Mouse (Mus musculus) hindbrain, postnatal 0 days (tissue): ENCODE results near the gene Exoc3l2. TPM values are rescaled to one million over a fixed set of nuclear protein-coding genes. Genes with fewer than 3 reads are reported as not detected.
"Not testable (repeated sequence)": the region's sequence is repeated elsewhere in the genome, so short reads cannot be mapped to it uniquely, and the experiment has no call there.

Source experiments
- ATAC-seq: fragments of 200-750 bp; cut with Nextera tagmentation; 2 replicates; pipeline ENCODE4 v1.8.0; 2017; ENCODE audit warnings: mild to moderate bottlenecking, moderate TSS enrichment, moderate library complexity
- DNase-seq: peaks from one replicate; pipeline ENCODE4 v3.0.0-alpha.2; 2015; ENCODE audit warnings: low spot score
- H3K27ac ChIP-seq: fragments of 300-500 bp; sonication (generic); 2 replicates; pipeline ENCODE4 v1.5.1; 2014; ENCODE audit warnings: mild to moderate bottlenecking
- H3K27me3 ChIP-seq: fragments of 300-500 bp; sonication (generic); 2 replicates; pipeline ENCODE4 v1.6.1; 2014; ENCODE audit warnings: low read length, mixed read lengths; ENCODE audit not compliant: insufficient read depth
- H3K36me3 ChIP-seq: fragments of 300-500 bp; sonication (generic); 2 replicates; pipeline ENCODE4 v1.6.1; 2014; ENCODE audit warnings: low read length, mixed read lengths; ENCODE audit not compliant: insufficient read depth
- H3K4me1 ChIP-seq: fragments of 300-500 bp; sonication (generic); 2 replicates; pipeline ENCODE4 v1.6.1; 2014; ENCODE audit warnings: antibody characterized with exemption, low read length, mixed read lengths; ENCODE audit not compliant: insufficient read depth
- H3K4me2 ChIP-seq: fragments of 300-500 bp; sonication (generic); 2 replicates; pipeline ENCODE4 v1.6.1; 2014; ENCODE audit warnings: low read depth, mild to moderate bottlenecking, low read length, moderate library complexity, mixed read lengths
- H3K4me3 ChIP-seq: fragments of 300-500 bp; sonication (generic); 2 replicates; pipeline ENCODE4 v1.5.1; 2014; ENCODE audit warnings: low read length
- H3K9ac ChIP-seq: fragments of 300-500 bp; sonication (generic); replicated peaks from 2 replicates; pipeline ENCODE4 v1.6.1; 2014; ENCODE audit warnings: mild to moderate bottlenecking, low read length, moderate library complexity, mixed read lengths
- H3K9me3 ChIP-seq: fragments of 300-500 bp; sonication (generic); 2 replicates; pipeline ENCODE4 v1.6.1; 2016; ENCODE audit warnings: low read length, mixed read lengths
- CTCF ChIP-seq: IDR thresholded peaks from 2 replicates; pipeline ENCODE4 v1.5.1; 2016; ENCODE audit warnings: antibody characterized with exemption, control low read depth, low read depth
- WGBS: fragments of 180-500 bp; shearing (Covaris S2); extraction: QIAGEN DNeasy Blood & Tissue Kit; methylation state at CpG from one replicate; pipeline ENCODE4 v1.1.7; 2014; 5-methylcytosine and 5-hydroxymethylcytosine counted together
- polyA plus RNA-seq: library from polyadenylated mRNA; unstranded; fragments of >200 nt; fragmentation: Nextera tagmentation; extraction: Ambion mirVana; gene quantifications from 2 replicates; pipeline ENCODE4 v1.2.1, GENCODE M21; 2015
- total RNA-seq: library from RNA; depleted of rRNA; stranded (reverse); fragments of >200 nt; gene quantifications from 2 replicates; pipeline ENCODE4 v1.2.3, GENCODE M21; 2014

Gene Exoc3l2
- total and polyA plus RNA-seq, 2 experiments from 2014 or later = 1.3 to 2.3 TPM

GRCm38 (mm10) chr7:19509786-19510185, 46.7 kb downstream of the Exoc3l2 start:
- no peak for TF ChIP-seq CTCF
- no peak overlapping the region for H3K27ac ChIP-seq
- no peak overlapping the region; the same call in 1 of the 2 replicates for H3K9ac ChIP-seq
- H3K4me1 ChIP-seq = peaks cover 11% of the 10 kb centered on the region; the same call in 1 of the 2 replicates
- H3K4me3 ChIP-seq = no peak overlapping the region
- DNase-seq (no peak), ATAC-seq (no peak)
- peak overlapping the region; percentile 88; the same call in 1 of the 2 replicates for H3K4me2 ChIP-seq
- WGBS = 97% methylated on average over 7 of the region's 7 CpGs
- no peaks in the 10 kb centered on the region for H3K36me3 ChIP-seq
- H3K9me3 ChIP-seq = no peaks in the 10 kb centered on the region
- no peaks in the 10 kb centered on the region for H3K27me3 ChIP-seq

DNA sequence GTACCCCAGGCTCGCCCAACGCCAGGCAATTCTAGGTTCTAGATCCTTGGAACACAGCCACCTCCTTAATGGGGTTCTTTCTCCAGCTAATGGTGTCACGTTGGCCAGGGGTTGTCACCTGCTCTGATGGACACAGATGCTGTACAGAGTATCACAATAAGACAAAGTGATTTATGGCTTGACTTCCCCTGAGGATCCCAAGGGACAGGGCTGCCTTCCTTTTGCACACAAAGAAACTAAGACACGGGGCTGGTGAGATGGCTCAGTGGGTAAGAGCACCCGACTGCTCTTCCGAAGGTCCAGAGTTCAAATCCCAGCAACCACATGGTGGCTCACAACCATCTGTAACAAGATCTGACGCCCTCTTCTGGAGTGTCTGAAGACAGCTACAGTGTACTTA, 48.8 kb downstream of the Exoc3l2 start:
- not testable (repeated sequence) for H3K4me1 ChIP-seq, H3K4me2 ChIP-seq, ATAC-seq, H3K9ac ChIP-seq, H3K4me3 ChIP-seq, H3K27me3 ChIP-seq, H3K36me3 ChIP-seq, H3K27ac ChIP-seq, DNase-seq, H3K9me3 ChIP-seq
- 74% methylated on average over 6 of the region's 7 CpGs for WGBS

GRCm38 (mm10) chr7:19512353-19512752, 49.2 kb downstream of the Exoc3l2 start:
- H3K27ac ChIP-seq = no peak overlapping the region
- peaks cover 8% of the 10 kb centered on the region; the same call in 1 of the 2 replicates for H3K4me1 ChIP-seq
- no peaks in the 10 kb centered on the region for H3K27me3 ChIP-seq
- H3K9me3 ChIP-seq = no peaks in the 10 kb centered on the region
- 83% methylated on average over 6 of the region's 6 CpGs for WGBS
- no peak for ATAC-seq
- H3K9ac ChIP-seq = no peak overlapping the region
- H3K36me3 ChIP-seq = no peaks in the 10 kb centered on the region
- TF ChIP-seq CTCF = no peak
- no peak overlapping the region for H3K4me3 ChIP-seq
- no peak for DNase-seq
- H3K4me2 ChIP-seq = no peak overlapping the region

DNA sequence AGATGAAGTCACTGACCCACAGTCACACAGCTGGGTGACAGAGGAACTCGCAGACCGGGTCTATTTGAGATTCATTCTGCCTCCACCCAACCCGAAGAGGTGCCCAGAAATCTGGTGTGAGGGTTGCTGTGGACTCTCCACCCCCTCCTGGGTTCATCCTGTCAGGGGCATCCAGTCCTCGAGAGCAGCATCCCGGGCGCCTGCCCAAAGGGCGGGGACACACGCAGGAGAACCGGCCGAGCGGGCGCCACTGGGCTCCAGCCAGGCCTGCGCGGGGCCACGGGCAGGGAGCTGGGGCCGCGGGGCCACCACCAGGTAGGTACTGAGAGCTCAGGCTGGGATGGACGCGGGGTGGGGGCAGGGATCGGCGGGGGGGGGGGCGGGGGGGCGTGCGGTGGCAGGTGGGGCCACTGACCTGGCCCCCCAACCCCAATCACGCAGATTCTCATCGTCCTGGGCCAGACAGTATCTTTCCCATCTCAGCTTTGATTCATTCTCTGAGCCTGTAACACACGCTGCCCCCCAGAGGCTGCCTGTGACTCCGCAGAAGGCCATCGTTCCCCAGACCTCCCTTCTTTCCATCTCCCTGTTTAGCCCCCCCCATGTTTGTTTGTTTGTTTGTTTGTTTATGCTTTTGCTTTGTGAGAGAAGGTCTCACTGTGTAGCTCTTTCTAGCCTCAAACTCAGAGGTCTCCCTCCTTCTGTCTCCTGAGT, 54.7 kb downstream of the Exoc3l2 start, which contains the start of gene Nkpd1:
TSS of gene Nkpd1 (plus strand) at position 187 of the 714 bp plus-strand sequence.
- Histone ChIP-seq H3K27me3 (peaks cover 21% of the 10 kb centered on the region), H3K4me3 (peak within 1 kb of the TSS; percentile 11; the same call in 1 of the 2 replicates), H3K9ac (peak within 1 kb of the TSS; percentile 25; the same call in 1 of the 2 replicates), H3K9me3 (no peaks in the 10 kb centered on the region), H3K36me3 (no peaks in the 10 kb centered on the region), H3K27ac (no peak within 1 kb of the TSS), H3K4me2 (peak within 1 kb of the TSS; percentile 50), H3K4me1 (no peaks in the 10 kb centered on the region; the same call in 1 of the 2 replicates)
- 2% methylated on average over 29 of the region's 29 CpGs for WGBS
- ATAC-seq (no peak), DNase-seq (peak; percentile 53)
- TF ChIP-seq CTCF = peak; percentile 68

GRCm38 (mm10) chr7:19520032-19520431, 56.9 kb downstream of the Exoc3l2 start:
- peak overlapping the region; percentile 12; the same call in 1 of the 2 replicates for H3K4me3 ChIP-seq
- DNase-seq = no peak
- H3K4me2 ChIP-seq = peak overlapping the region; percentile 47
- TF ChIP-seq CTCF = no peak
- peak overlapping the region; percentile 51 for H3K9ac ChIP-seq
- H3K27me3 ChIP-seq = peaks cover 30% of the 10 kb centered on the region
- no peak overlapping the region for H3K27ac ChIP-seq
- H3K4me1 ChIP-seq = no peaks in the 10 kb centered on the region; the same call in 1 of the 2 replicates
- WGBS = 10% methylated on average over 21 of the region's 23 CpGs
- H3K36me3 ChIP-seq = no peaks in the 10 kb centered on the region
- no peak for ATAC-seq
- H3K9me3 ChIP-seq = no peaks in the 10 kb centered on the region

GRCm38 (mm10) chr7:19523017-19523756, 60.1 kb downstream of the Exoc3l2 start:
- Histone ChIP-seq H3K9ac (peak overlapping the region; percentile 38), H3K27me3 (peaks cover 30% of the 10 kb centered on the region), H3K36me3 (0 out of 2 replicates have a peak, but pooled peaks cover under 1% of the 10 kb centered on the region), H3K4me3 (peak overlapping the region; percentile 32), H3K4me2 (peak overlapping the region; percentile 56), H3K4me1 (no peaks in the 10 kb centered on the region; the same call in 1 of the 2 replicates), H3K9me3 (no peaks in the 10 kb centered on the region), H3K27ac (no peak overlapping the region)
- TF ChIP-seq CTCF = no peak
- ATAC-seq = peak; percentile 50
- WGBS = 8% methylated on average over 72 of the region's 72 CpGs
- DNase-seq = peak; percentile 31
